Mouse (Mus musculus) monocyte, adult 2 months (primary cell): ENCODE results near the gene Ndufaf8.

Experiments
- DNase-seq, 2 experiments: peaks; one replicate each; pipeline ENCODE4 v3.0.0; 2022; ENCODE audit warnings: low spot score in 2 of 2, low read depth in 1 of 2

Gene Ndufaf8

DNA sequence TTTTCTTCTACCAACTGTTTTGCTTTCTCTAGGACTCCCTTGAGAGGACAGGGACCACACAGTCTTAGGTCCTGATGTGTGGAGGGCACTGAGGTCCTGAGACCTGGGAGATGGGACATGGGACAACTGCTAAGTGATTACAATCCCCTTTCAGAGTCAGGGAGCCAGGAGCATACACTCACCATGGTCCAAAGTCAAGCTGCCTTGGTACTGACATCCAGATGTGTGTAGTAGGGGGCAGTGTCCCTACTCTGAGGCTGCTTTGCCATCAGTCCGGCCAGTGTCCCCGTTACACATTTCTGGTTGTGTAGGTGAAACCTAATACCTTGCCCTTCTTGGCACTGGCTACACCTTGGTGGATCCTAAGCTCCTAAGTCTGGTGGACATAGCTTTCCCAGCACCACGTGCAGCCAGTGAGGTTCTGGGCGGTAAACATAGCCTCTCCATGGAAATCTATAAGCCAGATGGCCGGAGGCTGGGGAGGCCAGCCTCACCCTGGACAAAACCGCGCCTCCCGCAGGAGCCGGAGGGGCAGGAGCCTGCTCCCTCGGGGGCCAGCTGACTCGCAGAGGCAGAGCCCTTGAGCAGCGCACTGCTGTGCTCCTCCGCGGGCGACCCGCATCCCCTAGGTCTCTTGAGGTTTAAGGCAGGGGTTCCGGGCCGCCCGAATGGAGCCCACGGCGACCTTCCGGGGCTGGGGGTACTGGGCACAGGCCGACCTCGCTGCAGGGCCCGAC, 12.7 kb upstream of the Ndufaf8 start:
- no peak for DNase-seq

DNA sequence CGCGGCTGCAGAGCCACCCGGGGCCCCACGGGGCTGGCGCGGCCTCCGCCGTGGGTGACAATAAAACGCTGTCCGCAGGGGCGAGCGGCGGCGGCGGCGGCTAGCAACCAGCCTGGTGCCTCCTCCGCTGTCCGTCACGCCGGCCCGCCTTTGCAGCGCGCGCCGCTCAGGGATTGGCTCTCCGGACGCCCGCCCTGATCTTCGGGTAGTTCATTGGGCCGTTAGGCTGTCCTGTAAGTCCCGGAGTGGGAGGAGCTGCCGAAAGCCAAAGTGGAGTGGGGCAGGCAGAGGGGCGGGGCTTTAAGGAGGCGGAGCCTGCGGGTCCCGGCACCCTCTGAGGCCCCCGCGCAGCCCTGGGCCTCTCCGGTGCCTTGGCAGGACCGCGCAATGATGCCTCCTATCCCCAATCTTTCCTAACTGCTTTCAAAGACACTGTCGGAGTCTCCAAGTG, 12.0 kb upstream of the Ndufaf8 start, which contains the start of gene Cep131:
Cep131 (minus strand) TSS at position 126 of the 451 bp plus-strand sequence.
- peak; percentile 92 to 94 for DNase-seq

DNA sequence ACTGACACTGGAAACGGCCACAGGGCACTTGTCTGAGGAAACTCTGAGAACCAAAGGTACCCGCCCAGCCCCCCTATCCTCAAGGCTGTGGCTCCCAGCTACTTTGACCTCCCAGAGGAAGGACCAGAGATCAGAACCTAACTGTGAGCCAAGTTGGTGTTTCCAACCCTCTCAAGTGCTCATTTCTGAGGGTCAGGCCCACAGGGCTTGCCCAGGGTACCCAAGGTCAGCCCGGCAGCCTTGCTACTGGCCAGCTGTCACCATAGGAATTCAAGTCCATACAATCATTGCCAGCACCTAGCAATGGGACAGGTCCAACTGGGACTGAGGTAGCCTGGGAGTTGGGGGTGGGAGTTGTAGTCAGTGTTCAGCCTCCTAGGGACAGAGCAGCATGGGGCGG, 8.1 kb upstream of the Ndufaf8 start:
- DNase-seq: no peak

DNA sequence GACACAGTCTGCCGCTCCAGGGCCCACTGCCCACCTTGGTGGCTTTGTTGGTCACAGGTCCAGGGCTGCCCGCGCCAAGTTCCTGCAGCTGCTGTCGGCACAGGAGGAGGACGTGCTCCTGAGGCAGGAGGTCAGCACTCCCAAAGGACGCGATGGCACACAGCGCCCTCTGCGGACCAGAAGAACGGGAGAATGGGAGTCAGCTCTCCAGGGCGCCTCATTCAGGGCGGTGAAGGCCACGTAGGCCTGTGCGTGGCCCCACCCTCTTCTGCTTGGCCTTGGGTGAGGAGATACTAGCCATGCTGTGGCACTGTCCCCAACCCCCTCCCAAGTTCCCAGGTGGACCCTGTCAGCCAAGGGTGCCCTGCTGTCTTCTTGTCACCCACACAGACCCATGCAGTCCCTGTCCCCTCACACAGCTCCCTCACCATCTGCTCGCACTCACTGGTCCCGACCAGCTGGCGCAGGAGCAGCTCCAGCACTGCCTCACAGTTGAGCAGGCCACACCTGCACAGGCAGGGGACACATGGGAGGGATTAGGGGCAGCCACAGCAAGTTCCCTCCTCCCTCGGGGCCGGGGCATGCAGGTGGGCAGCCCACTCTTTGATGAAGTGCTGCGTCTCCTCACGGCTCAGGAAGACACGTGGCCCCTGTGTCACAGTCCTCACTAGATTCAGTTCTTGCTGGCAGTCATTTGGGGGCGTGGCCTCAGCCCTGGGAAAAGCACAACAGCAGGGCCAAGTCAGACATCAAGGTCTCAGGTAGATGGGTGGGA, 5.7 kb upstream of the Ndufaf8 start:
- no peak for DNase-seq

- peak; percentile 41 to 53 for DNase-seq
Measured at GRCm38 (mm10) chr11:120101036-120101435, 2.3 kb downstream of the Ndufaf8 start.

GRCm38 (mm10) chr11:120103431-120103997, 4.8 kb downstream of the Ndufaf8 start:
- DNase-seq: no peak

DNA sequence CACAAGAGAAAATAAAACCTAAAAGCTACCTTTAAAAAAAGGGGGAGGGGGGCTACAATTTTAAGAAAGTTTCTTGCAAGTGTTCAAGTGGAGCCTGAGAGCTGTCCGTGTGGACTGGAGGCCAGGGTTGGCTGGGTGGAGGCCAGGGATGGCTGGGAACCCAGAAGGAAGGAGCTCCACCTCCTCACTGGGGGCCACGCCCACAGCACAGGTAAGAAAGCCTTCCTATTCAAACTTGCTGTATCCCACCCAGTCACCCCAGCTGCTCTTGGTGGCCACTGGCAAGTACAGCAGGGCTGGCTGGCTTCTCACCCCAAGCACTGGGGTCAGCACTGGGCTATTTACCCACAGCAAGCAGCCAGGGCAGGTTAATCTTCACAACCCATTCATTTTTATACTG, 8.3 kb downstream of the Ndufaf8 start:
- DNase-seq: no peak

DNA sequence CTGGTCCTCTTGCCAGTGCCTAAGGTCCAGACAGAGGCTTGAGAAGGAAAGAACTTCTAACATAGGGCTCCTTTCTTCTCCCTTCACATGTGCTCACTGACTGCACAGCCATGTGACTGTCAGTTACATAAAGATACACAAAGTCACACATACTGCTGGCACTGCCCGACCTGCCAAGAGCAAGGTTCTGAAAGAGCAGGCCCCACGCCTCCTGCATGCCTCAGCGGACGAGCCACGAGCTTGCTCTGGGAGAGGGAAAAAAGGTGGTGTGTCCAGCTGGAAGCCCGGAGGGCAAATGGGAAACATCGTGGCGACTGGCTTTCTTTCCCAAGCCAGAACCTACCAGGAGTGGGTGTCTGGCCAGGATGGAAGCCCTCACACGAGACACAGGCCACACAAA, 9.1 kb downstream of the Ndufaf8 start:
- no peak for DNase-seq

DNA sequence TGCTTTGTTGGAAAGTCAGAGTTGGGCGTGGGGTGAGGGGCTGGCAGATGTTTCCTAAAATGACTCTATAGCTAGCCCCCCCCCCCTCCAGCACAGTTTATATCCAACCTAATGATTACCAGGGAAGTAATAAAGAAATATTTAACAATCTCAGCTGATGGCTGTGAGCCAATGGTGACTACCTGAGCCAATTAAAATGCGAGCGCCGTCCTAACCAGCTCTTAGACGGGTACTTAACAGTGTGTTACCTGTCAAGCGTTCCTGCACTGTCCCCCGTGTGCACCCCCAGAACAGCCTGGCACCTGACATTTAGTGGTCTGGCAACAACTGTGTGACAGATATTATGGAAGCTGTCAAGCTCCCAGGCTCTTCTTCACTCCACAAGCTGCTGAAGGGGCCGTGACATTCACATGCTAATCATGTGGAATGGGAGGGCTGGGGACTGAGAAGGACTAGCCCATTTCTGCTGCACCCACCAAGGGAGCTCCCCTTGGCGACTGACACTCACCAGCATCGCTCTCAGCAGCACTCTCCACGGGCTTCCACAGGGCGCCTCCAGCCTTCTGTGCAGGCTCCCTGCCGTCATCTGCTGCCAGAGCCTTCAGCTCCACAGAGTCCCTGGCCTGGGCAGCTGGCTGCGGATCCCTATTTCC, 11.0 kb downstream of the Ndufaf8 start:
- DNase-seq: no peak

DNA sequence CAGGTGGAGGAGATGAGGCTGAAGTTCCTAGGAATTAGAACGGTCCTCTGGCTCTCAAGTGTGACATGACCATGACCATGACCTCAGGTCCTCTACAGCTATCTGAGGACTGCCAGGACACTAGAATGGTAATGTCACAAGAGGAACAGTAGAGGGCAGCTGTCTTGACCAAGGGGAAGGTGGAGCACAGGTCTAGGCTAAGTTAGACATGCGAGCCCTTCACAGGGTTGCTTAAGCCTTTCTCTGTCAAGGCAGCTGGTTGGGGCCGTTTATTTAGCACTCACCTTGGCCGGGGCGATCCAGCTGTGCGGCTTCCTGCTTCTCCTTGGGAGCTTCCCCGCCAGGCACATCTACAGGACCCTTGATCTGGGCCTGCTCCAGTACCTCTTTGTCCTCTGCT, 11.8 kb downstream of the Ndufaf8 start:
- no peak for DNase-seq

DNA sequence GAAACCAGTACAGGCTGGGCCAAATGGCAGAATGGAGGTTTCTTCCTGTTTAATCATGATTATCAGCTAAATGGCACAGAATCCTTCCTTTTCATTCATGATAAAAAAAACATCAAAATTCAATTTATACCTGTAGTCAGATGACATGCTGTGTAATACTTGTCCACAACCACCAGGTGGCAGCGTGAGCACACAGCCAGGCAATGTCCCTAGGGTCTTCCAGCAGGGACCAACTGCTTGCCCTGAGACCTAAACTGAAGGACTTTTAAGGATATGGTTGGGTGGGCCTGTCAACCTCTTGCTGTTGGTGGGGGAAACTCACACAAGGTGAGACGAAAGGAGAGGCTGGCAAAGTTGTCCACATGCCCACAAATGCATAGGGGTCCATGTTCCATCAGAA, 12.3 kb downstream of the Ndufaf8 start:
- DNase-seq: no peak

- DNase-seq: no peak
Measured at GRCm38 (mm10) chr11:120112136-120112535, 13.4 kb downstream of the Ndufaf8 start.

- no peak for DNase-seq
Measured at GRCm38 (mm10) chr11:120114488-120115215, 15.9 kb downstream of the Ndufaf8 start.

GRCm38 (mm10) chr11:120117626-120118025, 18.9 kb downstream of the Ndufaf8 start:
- no peak for DNase-seq

DNA sequence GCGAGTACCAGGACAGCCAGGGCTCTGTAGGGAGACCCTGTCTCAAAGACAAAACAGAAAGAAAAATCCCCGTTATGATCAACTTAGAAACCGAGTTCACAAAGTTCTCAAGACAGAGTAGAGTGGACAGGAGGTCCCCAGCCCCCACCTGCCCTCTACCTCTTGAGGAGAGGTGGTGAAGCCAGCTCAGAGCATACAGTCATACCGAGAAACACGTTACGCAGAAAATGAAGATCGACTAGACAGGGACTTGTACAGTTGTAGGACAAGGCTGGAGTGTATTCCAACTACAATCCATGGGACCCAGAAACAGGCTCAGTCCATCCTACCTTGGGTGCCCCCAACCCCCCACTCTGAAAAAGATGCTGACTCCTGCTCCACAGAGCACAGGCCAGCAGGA, 20.4 kb downstream of the Ndufaf8 start:
- no peak for DNase-seq

DNA sequence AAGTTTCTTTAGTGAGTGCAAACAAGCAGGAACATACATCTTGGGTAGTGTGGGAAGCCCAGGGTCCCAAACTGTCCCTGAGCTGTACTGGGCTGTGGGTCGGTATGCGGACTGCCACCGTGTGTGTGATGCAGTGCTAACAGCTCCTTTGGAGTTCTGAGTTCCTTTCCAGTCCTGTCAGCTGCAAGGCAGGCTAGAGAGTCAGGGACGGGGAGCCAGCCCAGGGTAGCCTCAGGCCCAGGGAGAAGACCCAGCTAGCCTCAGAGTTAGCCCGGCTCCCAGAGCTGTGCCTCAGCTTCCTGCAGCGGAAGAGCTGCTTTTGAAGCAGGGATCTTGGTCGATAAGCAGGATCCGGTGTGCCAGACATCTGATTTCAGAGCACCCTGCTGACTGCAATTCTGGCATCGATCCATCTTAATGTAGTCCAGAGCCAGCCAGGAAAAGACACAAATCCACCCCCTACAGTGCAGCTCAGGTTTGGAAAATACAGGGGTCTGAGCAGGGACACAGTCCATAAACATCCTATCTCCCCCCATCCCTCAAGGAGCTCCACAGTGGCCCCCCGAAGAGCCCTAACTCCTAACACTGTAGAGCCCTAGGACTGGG, 21.3 kb downstream of the Ndufaf8 start:
- DNase-seq: no peak

GRCm38 (mm10) chr11:120120642-120121420, 22.1 kb downstream of the Ndufaf8 start:
- no peak for DNase-seq

GRCm38 (mm10) chr11:120122126-120122525, 23.4 kb downstream of the Ndufaf8 start:
- no peak for DNase-seq

- DNase-seq: no peak
Measured at GRCm38 (mm10) chr11:120126845-120127244, 28.1 kb downstream of the Ndufaf8 start.

DNA sequence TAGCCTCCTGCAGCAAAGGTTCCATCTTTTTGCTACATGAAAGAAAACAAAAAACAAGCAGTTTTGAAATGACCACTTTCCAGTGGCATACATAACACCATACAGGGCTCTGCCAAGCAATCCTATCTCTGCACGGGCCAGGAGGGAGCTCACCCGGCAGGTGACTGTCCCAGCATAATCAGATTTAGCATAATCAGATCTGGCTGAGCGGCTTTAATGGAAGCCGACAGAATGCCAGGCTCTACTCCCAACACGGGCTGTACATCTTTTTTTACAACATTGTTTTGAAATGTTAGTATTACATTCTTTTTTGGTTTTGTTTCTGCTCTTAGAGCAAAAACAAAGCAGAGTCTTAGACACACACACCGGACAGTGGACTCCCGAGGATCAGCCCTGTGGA, 30.6 kb downstream of the Ndufaf8 start:
- no peak for DNase-seq
